Mouse (Mus musculus): Measurements from ENCODE around the gene Ubxn6. TPM values are rescaled to one million over a fixed set of nuclear protein-coding genes. Genes with fewer than 3 reads are reported as not detected.
"Not testable (repeated sequence)": the region's sequence is repeated elsewhere in the genome, so short reads cannot be mapped to it uniquely, and the experiment has no call there.

Gene Ubxn6
- polyA plus RNA-seq (2017; shearing (Covaris generic)): 10 to 100 TPM; 28.7 to 41.6 (median 34.2) TPM

GRCm38 (mm10) chr17:56074827-56075208 is at the start of gene Ubxn6:
TSS of gene Ubxn6 (minus strand) at chr17:56075028.
- peak; percentile 55 for ATAC-seq

GRCm38 (mm10) chr17:56123681-56124340 is 49.0 kb upstream of the Ubxn6 start:
- ATAC-seq: no peak

- no peak for ATAC-seq
Observed at GRCm38 (mm10) chr17:56123161-56123560, 48.3 kb upstream of the Ubxn6 start.

GRCm38 (mm10) chr17:56121826-56122225 is 47.0 kb upstream of the Ubxn6 start, which contains the start of gene Lrg1:
TSS of gene Lrg1 (minus strand) at chr17:56122001.
- no peak for ATAC-seq

GRCm38 (mm10) chr17:56119981-56120880 is 45.4 kb upstream of the Ubxn6 start:
- ATAC-seq: no peak

GRCm38 (mm10) chr17:56119431-56119830 is 44.6 kb upstream of the Ubxn6 start:
- no peak for ATAC-seq

- ATAC-seq: no peak
Observed at GRCm38 (mm10) chr17:56117251-56117710, 42.5 kb upstream of the Ubxn6 start, which contains the start of gene Plin5. TSS of gene Plin5 (minus strand) at chr17:56117596.

- no peak for ATAC-seq
Observed at GRCm38 (mm10) chr17:56116193-56116592, 41.4 kb upstream of the Ubxn6 start.

- ATAC-seq: no peak
Observed at GRCm38 (mm10) chr17:56112743-56113142, 37.9 kb upstream of the Ubxn6 start.

- peak; percentile 58 for ATAC-seq
Observed at GRCm38 (mm10) chr17:56111864-56112263, 37.0 kb upstream of the Ubxn6 start.

GRCm38 (mm10) chr17:56111021-56111420 is 36.2 kb upstream of the Ubxn6 start:
- no peak for ATAC-seq

- ATAC-seq: no peak
Observed at GRCm38 (mm10) chr17:56110571-56110970, 35.7 kb upstream of the Ubxn6 start.

GRCm38 (mm10) chr17:56109219-56110051 is 34.6 kb upstream of the Ubxn6 start, which contains the start of gene Plin4:
TSS of gene Plin4 (minus strand) at chr17:56109803.
- no peak for ATAC-seq

GRCm38 (mm10) chr17:56108334-56109044 is 33.7 kb upstream of the Ubxn6 start:
- ATAC-seq: no peak

GRCm38 (mm10) chr17:56107736-56108135 is 32.9 kb upstream of the Ubxn6 start:
- ATAC-seq: no peak

- ATAC-seq: no peak
Observed at GRCm38 (mm10) chr17:56106981-56107380, 32.2 kb upstream of the Ubxn6 start.

- not testable (repeated sequence) for ATAC-seq
Observed at GRCm38 (mm10) chr17:56106436-56106835, 31.6 kb upstream of the Ubxn6 start.

- not testable (repeated sequence) for ATAC-seq
Observed at GRCm38 (mm10) chr17:56104821-56105220, 30.0 kb upstream of the Ubxn6 start.

- no peak for ATAC-seq
Observed at GRCm38 (mm10) chr17:56103465-56104285, 28.8 kb upstream of the Ubxn6 start.

GRCm38 (mm10) chr17:56102927-56103326 is 28.1 kb upstream of the Ubxn6 start:
- ATAC-seq: no peak

- no peak for ATAC-seq
Observed at GRCm38 (mm10) chr17:56102158-56102557, 27.3 kb upstream of the Ubxn6 start.

All from inflammation-experienced regulatory T-cells, adult 6 months (primary cell).